Mouse (Mus musculus) megakaryocyte-erythroid progenitor cell, adult 5-6 weeks (primary cell): ENCODE measurements around the gene Cdc40. TPM values are rescaled to one million over a fixed set of nuclear protein-coding genes. Genes with fewer than 3 reads are reported as not detected.

Experiments used
- ATAC-seq: replicated peaks from 2 replicates; pipeline ENCODE4 v1.8.0; 2016; ENCODE audit warnings: mild to moderate bottlenecking, inconsistent platforms; ENCODE audit not compliant: severe bottlenecking, poor library complexity, low FRiP score, low TSS enrichment
- total RNA-seq, 2 experiments: library from RNA; stranded (forward) in 1 of 2; stranded (reverse) in 1 of 2; fragments of 200-1000, 215-1000 nt in 1 of 2; fragments of >200 nt in 1 of 2; fragmentation: Nextera tagmentation in 1 of 2; gene quantifications; 2 replicates each; pipeline ENCODE4 v1.2.3; 2014 to 2017

Gene Cdc40
- total RNA-seq (2014; fragmentation: Nextera tagmentation) (43.9 and 45.7 TPM in 2 replicates), total RNA-seq (2017) (26.6 and 26.9 TPM in 2 replicates)

- peak; percentile 99 for ATAC-seq
Observed at GRCm38 (mm10) chr10:40882831-40883643, at the start of gene Cdc40, which contains the start of gene Wasf1. Cdc40 (minus strand) TSS chr10:40883311. Wasf1 (plus strand) TSS chr10:40883475.

GRCm38 (mm10) chr10:40919464-40919863 is 36.4 kb upstream of the Cdc40 start:
- no peak for ATAC-seq

- ATAC-seq, result no peak
Observed at GRCm38 (mm10) chr10:40918669-40919440, 35.7 kb upstream of the Cdc40 start.

GRCm38 (mm10) chr10:40915240-40915639 is 32.1 kb upstream of the Cdc40 start:
- no peak for ATAC-seq

GRCm38 (mm10) chr10:40910811-40911210 is 27.7 kb upstream of the Cdc40 start:
- no peak for ATAC-seq

- no peak for ATAC-seq
Observed at GRCm38 (mm10) chr10:40908580-40908979, 25.5 kb upstream of the Cdc40 start.

GRCm38 (mm10) chr10:40906802-40907201 is 23.7 kb upstream of the Cdc40 start:
- no peak for ATAC-seq

GRCm38 (mm10) chr10:40906131-40906530 is 23.0 kb upstream of the Cdc40 start:
- ATAC-seq, result no peak

GRCm38 (mm10) chr10:40901786-40902185 is 18.7 kb upstream of the Cdc40 start:
- ATAC-seq, result no peak

- no peak for ATAC-seq
Observed at GRCm38 (mm10) chr10:40896656-40897055, 13.5 kb upstream of the Cdc40 start.

- ATAC-seq, result no peak
Observed at GRCm38 (mm10) chr10:40895765-40896164, 12.7 kb upstream of the Cdc40 start.

GRCm38 (mm10) chr10:40889146-40889545 is 6.0 kb upstream of the Cdc40 start:
- no peak for ATAC-seq

- ATAC-seq, result no peak
Observed at GRCm38 (mm10) chr10:40887316-40887715, 4.2 kb upstream of the Cdc40 start.

GRCm38 (mm10) chr10:40885432-40885831 is 2.3 kb upstream of the Cdc40 start:
- ATAC-seq, result no peak

GRCm38 (mm10) chr10:40884279-40884806 is 1.2 kb upstream of the Cdc40 start:
- ATAC-seq, result no peak

- ATAC-seq, result no peak
Observed at GRCm38 (mm10) chr10:40883644-40884278, 650 bp upstream of the Cdc40 start.

- no peak for ATAC-seq
Observed at GRCm38 (mm10) chr10:40882333-40882732, 778 bp downstream of the Cdc40 start.

- no peak for ATAC-seq
Observed at GRCm38 (mm10) chr10:40881236-40881635, 1.9 kb downstream of the Cdc40 start.

GRCm38 (mm10) chr10:40879969-40880368 is 3.1 kb downstream of the Cdc40 start:
- no peak for ATAC-seq

- no peak for ATAC-seq
Observed at GRCm38 (mm10) chr10:40878246-40878645, 4.9 kb downstream of the Cdc40 start.
